Mouse (Mus musculus) gastrocnemius, postnatal 4 days (tissue): ENCODE data around the gene Tmem41a. TPM values are rescaled to one million over a fixed set of nuclear protein-coding genes. Genes with fewer than 3 reads are reported as not detected.
"Not testable (repeated sequence)": the region's sequence is repeated elsewhere in the genome, so short reads cannot be mapped to it uniquely, and the experiment has no call there.

Experiments used
- DNase-seq, 2 experiments: peaks; one replicate each; pipeline ENCODE4 v3.0.0; 2021 to 2022; ENCODE audit warnings: low spot score in 2 of 2, mixed read lengths in 2 of 2
- long read RNA-seq, 2 experiments: library from polyadenylated mRNA; stranded (forward); transcript quantifications; one replicate each; pipeline ENCODE4 v2.0.0; 2021
- total RNA-seq, 2 experiments: library from RNA; stranded (reverse); gene quantifications; 2 replicates each; pipeline ENCODE4 v1.2.3; 2021

Gene Tmem41a
- 1 to 10 TPM; 8.6 to 9.1 TPM for total RNA-seq
- long read RNA-seq, experiment 1, transcript Tmem41a-201 (5 exons, 1,360 nt): major isoform, 14 of 19 reads
- long read RNA-seq, experiment 1, partial matches to known transcripts: 4 of 19 reads
- long read RNA-seq, experiment 1, other reads (novel, unspliced or antisense): 1 of 19 reads
- long read RNA-seq, experiment 2, transcript Tmem41a-201 (5 exons, 1,360 nt): major isoform, 9 of 13 reads
- long read RNA-seq, experiment 2, partial matches to known transcripts: 1 of 13 reads
- long read RNA-seq, experiment 2, other reads (novel, unspliced or antisense): 2 of 13 reads

GRCm38 (mm10) chr16:21946761-21947715 is at the start of gene Tmem41a:
Gene Tmem41a (minus strand): TSS chr16:21947552.
- peak; percentile 84 to 88 for DNase-seq

- DNase-seq: no peak
These were observed 49.0 kb upstream of the Tmem41a start for GRCm38 (mm10) chr16:21996402-21996801.

GRCm38 (mm10) chr16:21995304-21995703 is 48.0 kb upstream of the Tmem41a start, which contains the start of gene Liph:
Gene Liph (minus strand): TSS chr16:21995663.
- no peak for DNase-seq

- DNase-seq: no peak
These were observed 44.4 kb upstream of the Tmem41a start for GRCm38 (mm10) chr16:21991774-21992173.

- DNase-seq: not testable (repeated sequence)
These were observed 43.5 kb upstream of the Tmem41a start for GRCm38 (mm10) chr16:21990893-21991292.

- DNase-seq: no peak
These were observed 40.6 kb upstream of the Tmem41a start for GRCm38 (mm10) chr16:21987956-21988355.

GRCm38 (mm10) chr16:21986191-21986590 is 38.8 kb upstream of the Tmem41a start:
- no peak for DNase-seq

GRCm38 (mm10) chr16:21984091-21984490 is 36.7 kb upstream of the Tmem41a start:
- DNase-seq: no peak

- DNase-seq: no peak
These were observed 36.2 kb upstream of the Tmem41a start for GRCm38 (mm10) chr16:21983581-21983980.

- no peak for DNase-seq
These were observed 35.8 kb upstream of the Tmem41a start for GRCm38 (mm10) chr16:21983146-21983545.

- no peak for DNase-seq
These were observed 30.0 kb upstream of the Tmem41a start for GRCm38 (mm10) chr16:21977347-21977746.

GRCm38 (mm10) chr16:21976203-21976602 is 28.9 kb upstream of the Tmem41a start:
- peak in 1 of 2 experiments; percentile 16 for DNase-seq

GRCm38 (mm10) chr16:21971446-21971845 is 24.1 kb upstream of the Tmem41a start:
- no peak for DNase-seq

GRCm38 (mm10) chr16:21970536-21970935 is 23.2 kb upstream of the Tmem41a start:
- DNase-seq: no peak

GRCm38 (mm10) chr16:21969874-21970273 is 22.5 kb upstream of the Tmem41a start:
- no peak for DNase-seq

GRCm38 (mm10) chr16:21965576-21965975 is 18.2 kb upstream of the Tmem41a start:
- DNase-seq: no peak

- DNase-seq: no peak
These were observed 8.2 kb upstream of the Tmem41a start for GRCm38 (mm10) chr16:21955591-21955990.

GRCm38 (mm10) chr16:21928471-21928870 is 18.9 kb downstream of the Tmem41a start:
- no peak for DNase-seq

- DNase-seq: no peak
These were observed 30.7 kb downstream of the Tmem41a start for GRCm38 (mm10) chr16:21916681-21917080.

GRCm38 (mm10) chr16:21913347-21913746 is 34.0 kb downstream of the Tmem41a start:
- no peak for DNase-seq

GRCm38 (mm10) chr16:21908906-21909305 is 38.4 kb downstream of the Tmem41a start:
- DNase-seq: not testable (repeated sequence)

GRCm38 (mm10) chr16:21906902-21907301 is 40.5 kb downstream of the Tmem41a start:
- no peak for DNase-seq
